Mouse (Mus musculus): ENCODE data around the gene Mrgpra2b.
"Not testable (repeated sequence)": the region's sequence is repeated elsewhere in the genome, so short reads cannot be mapped to it uniquely, and the experiment has no call there.

Gene Mrgpra2b

GRCm38 (mm10) chr7:47528762-47529161 is at the start of gene Mrgpra2b:
Gene Mrgpra2b (minus strand): TSS chr7:47528862.
- DNase-seq (ENCODE audit: low read depth, low spot score) = no peak

GRCm38 (mm10) chr7:47516379-47516778 is 12.3 kb downstream of the Mrgpra2b start:
- DNase-seq (ENCODE audit: low read depth, low spot score) = no peak

GRCm38 (mm10) chr7:47515050-47515449 is 13.6 kb downstream of the Mrgpra2b start:
- DNase-seq (ENCODE audit: low read depth, low spot score) = no peak

- DNase-seq (ENCODE audit: low read depth, low spot score) = no peak
Observed at GRCm38 (mm10) chr7:47502953-47503352, 25.7 kb downstream of the Mrgpra2b start.

- not testable (repeated sequence) for DNase-seq (ENCODE audit: low read depth, low spot score)
Observed at GRCm38 (mm10) chr7:47491266-47491665, 37.4 kb downstream of the Mrgpra2b start.

GRCm38 (mm10) chr7:47489438-47489837 is 39.2 kb downstream of the Mrgpra2b start:
- not testable (repeated sequence) for DNase-seq (ENCODE audit: low read depth, low spot score)

- DNase-seq (ENCODE audit: low read depth, low spot score) = not testable (repeated sequence)
Observed at GRCm38 (mm10) chr7:47483181-47483580, 45.5 kb downstream of the Mrgpra2b start.

GRCm38 (mm10) chr7:47473904-47474303 is 54.8 kb downstream of the Mrgpra2b start:
- not testable (repeated sequence) for DNase-seq (ENCODE audit: low read depth, low spot score)

GRCm38 (mm10) chr7:47465278-47465981 is 63.2 kb downstream of the Mrgpra2b start:
- not testable (repeated sequence) for DNase-seq (ENCODE audit: low read depth, low spot score)

- DNase-seq (ENCODE audit: low read depth, low spot score) = not testable (repeated sequence)
Observed at GRCm38 (mm10) chr7:47452015-47452414, 76.6 kb downstream of the Mrgpra2b start, which contains the start of gene Mrgpra2a. Gene Mrgpra2a (minus strand): TSS chr7:47452139.

GRCm38 (mm10) chr7:47445729-47446128 is 82.9 kb downstream of the Mrgpra2b start:
- not testable (repeated sequence) for DNase-seq (ENCODE audit: low read depth, low spot score)

- not testable (repeated sequence) for DNase-seq (ENCODE audit: low read depth, low spot score)
Observed at GRCm38 (mm10) chr7:47436463-47436862, 92.2 kb downstream of the Mrgpra2b start.

- DNase-seq (ENCODE audit: low read depth, low spot score) = not testable (repeated sequence)
Observed at GRCm38 (mm10) chr7:47427815-47428508, 100.7 kb downstream of the Mrgpra2b start.
